Mouse (Mus musculus): ENCODE data around the gene Midn.
A peak's percentile ranks its signal among the peaks of the same experiment; 100 is the strongest.

The Midn gene

DNA sequence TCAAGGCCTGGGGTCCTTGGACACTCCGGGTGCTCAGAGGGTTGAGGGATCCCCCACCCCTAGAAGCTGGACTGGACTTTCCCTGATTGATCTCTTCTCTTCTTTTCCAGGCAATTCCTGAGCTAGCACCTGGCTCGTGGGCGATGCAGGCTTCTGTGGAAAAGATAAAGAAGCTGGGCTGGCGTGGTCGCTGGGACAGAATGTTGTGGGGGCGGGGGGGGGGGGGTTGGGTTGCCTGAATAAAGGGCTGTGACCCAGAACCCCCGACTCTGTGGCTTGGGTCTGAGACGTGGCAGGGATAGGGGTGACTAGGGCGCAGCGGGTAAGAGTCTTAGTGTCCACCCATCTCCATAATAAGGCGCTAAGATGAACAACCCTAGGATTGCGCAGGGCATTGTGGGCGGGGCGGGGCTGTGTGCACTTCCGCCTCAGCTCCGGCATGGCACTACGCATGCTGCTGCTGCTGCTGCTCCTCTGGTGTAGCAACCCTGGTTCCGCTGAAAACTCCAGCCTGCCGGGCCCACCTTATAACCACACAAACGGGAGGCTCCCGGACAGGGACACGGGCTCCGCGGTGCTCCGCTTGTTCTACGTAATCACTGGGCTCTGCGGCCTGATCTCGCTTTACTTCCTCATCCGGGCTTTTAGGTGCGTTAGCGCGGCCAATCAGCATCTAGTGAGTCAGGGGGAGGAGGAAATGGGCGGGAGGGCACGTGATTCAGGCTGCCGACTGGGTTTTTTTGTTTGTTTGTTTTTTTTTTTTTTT, 24.6 kb downstream of the Midn start, which contains the start of gene 1600002K03Rik:
1600002K03Rik (plus strand) TSS at position 418 of the 766 bp plus-strand sequence.
- DNase-seq = peak; percentile 91

- no peak for DNase-seq
Observed at GRCm38 (mm10) chr10:80173358-80173757, 25.3 kb downstream of the Midn start.

GRCm38 (mm10) chr10:80173955-80174640, 26.0 kb downstream of the Midn start:
- no peak for DNase-seq

GRCm38 (mm10) chr10:80174705-80175104, 26.6 kb downstream of the Midn start:
- no peak for DNase-seq

DNA sequence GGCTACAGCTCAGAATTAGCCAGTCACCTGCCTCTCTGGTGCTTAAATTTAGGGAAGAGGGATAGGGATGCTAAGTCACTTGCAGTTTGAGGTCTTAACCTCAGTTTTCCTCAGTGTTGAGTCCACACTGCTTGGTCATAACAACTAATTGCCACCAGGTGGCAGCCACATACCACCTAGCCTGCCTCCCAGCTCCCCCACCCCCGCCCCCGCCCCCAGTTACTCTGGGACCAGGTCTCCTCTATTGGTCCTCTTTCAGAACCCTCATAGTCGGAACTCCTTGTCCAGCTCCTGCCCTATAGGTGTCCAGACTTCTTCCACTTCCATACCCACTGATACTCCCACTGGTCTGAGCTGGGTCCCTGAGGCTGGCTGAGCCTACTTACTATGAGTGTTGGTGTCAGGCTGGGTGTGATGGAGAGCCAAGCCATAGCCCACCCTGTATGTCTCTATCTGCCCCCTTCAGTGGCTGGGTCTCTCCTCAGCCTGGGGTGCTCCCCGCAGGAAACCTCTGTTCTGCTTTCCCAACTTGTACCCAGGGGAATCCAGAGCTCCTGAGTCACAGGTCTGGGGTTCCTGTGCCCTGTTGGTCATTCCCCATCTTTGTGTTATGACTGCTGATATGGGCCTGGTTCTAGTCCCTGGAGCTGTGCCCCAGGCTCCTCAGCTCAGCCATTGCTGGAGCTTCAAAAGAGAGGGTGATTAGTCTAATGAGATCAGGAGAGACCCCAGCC, 27.6 kb downstream of the Midn start:
- DNase-seq = peak; percentile 46

DNA sequence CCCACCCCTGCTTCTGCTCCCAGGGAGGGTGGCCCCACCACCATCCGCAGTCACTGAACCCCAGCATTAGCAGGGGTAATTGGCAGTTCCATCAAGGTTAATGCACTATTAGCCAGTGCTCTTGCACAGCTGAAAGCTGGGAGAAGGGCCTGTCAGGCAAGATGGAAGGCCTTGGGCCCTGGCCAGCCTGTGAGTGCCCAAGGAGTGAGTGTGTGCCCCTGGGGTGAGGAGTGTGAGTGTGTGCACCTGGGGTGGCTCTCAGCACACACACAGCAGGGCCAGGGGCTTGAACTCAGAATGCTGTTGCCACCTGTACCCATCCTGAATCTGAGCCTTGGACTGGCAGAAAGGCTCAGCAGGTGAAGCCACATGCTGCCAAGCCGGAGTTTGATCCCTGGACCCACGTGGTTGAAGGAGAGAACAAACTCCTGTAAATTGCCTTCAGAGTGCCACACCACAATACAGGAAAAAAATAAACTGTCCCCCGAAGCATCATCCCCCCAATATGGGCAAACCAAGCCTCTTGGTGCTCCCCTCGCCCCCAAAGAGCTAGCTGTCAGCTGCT, 28.3 kb downstream of the Midn start:
- no peak for DNase-seq

GRCm38 (mm10) chr10:80177441-80178279, 29.6 kb downstream of the Midn start:
- no peak for DNase-seq

GRCm38 (mm10) chr10:80179068-80180051, 31.3 kb downstream of the Midn start, which contains the start of gene Efna2:
TSS of gene Efna2 (plus strand) at chr10:80179482.
- peak; percentile 68 for DNase-seq

- DNase-seq = no peak
Observed at GRCm38 (mm10) chr10:80180288-80180687, 32.2 kb downstream of the Midn start.

DNA sequence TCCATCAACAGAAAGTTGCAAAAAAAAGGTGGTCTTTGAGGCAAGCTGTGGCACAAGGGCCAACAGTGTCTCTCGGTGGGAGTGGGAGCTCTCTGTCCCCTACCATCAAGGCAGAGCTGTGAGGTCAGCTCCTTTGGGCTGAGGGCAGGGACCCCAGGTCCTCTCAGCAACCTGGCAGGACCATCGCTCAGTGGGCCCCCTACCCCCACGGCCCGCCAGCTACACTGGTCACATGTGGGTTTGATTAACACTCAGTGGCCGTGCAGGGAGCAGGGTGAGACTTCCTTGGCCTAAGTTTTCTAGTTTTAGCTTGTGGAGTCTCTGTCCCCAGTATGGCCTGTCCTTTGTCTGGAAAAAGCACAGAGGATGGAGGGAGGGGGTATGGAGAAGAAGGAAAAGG, 32.8 kb downstream of the Midn start:
- DNase-seq = no peak

DNA sequence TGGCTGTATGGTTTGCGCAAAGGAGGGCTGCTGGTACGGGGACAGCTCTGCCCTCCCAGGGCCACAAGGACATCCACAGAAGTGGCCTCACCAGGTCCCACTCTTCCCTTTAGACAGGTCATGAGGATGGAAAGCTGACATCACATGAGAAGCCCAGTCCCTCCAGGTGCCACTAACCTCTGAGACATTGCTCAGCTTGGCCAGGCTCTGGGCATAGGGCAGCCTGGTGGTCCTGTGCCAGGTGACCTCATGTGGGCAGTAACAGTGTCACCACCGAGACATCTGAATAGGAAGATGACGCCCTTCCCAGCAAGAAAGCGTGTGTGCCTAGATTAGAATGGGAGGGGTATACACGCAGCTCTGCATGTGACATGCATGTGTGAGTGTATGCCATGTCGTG, 34.5 kb downstream of the Midn start:
- no peak for DNase-seq

DNA sequence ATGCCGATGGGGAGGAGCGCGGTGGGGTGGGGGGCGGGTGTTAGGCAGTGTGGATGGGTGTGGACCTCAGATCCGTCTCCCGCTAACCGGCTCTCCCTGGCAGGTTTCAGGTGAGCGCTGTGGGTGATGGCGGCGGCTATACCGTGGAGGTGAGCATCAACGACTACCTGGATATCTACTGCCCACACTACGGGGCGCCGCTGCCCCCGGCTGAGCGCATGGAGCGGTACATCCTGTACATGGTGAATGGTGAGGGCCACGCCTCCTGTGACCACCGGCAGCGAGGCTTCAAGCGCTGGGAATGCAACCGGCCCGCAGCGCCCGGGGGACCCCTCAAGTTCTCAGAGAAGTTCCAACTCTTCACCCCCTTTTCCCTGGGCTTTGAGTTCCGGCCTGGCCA, 38.6 kb downstream of the Midn start:
- DNase-seq = no peak

GRCm38 (mm10) chr10:80187739-80188138, 39.7 kb downstream of the Midn start:
- DNase-seq = no peak

DNA sequence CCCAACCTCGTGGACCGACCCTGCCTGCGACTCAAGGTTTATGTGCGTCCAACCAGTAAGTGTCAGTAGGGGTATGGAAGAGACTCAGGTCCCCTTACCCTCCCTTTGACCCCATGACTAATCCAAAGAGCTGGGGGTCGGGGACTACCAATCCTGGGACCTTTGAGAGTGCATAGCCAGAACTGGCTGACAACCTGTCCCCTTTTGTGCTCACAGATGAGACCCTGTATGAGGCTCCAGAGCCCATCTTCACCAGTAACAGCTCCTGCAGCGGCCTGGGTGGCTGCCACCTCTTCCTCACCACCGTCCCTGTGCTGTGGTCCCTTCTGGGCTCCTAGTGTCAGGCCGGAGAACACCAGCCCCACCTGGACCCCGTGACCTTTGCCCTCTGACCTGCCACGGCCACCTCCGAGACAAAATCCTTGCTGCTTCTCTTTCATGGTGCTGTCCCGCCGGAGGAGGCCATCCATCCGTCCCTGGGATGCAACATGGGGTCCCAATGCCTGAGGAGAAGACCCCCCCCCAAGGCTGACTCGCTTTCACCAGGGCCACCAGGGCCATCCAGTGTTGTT, 40.5 kb downstream of the Midn start:
- no peak for DNase-seq

GRCm38 (mm10) chr10:80189999-80190398, 41.9 kb downstream of the Midn start:
- DNase-seq = no peak

GRCm38 (mm10) chr10:80190491-80191051, 42.5 kb downstream of the Midn start:
- peak; percentile 41 for DNase-seq

GRCm38 (mm10) chr10:80193976-80194375, 45.9 kb downstream of the Midn start:
- DNase-seq = no peak

GRCm38 (mm10) chr10:80194441-80194840, 46.4 kb downstream of the Midn start:
- no peak for DNase-seq

DNA sequence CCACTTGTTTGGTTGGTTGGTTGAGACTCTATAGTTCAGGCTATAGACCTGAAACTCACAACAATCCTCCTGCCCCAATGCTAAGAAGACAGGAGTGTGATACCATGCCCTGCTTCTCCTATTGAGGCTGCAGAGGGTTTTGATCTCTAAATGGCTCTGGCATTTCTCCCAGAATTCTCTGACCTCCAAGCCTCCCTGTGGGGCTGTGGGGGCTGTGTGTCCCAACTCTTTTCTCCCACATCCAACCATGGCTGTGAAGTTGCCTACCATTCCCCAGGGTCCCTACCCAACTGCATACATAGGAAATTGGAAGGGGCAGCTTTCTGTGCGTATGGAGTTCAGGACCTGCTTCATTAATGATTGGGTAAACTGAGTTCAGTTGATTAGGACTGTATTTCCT, 48.1 kb downstream of the Midn start:
- DNase-seq = no peak
